Mouse (Mus musculus): ENCODE measurements around the gene Rnf114. TPM values are rescaled to one million over a fixed set of nuclear protein-coding genes. Genes with fewer than 3 reads are reported as not detected.

The Rnf114 gene
- polyA plus RNA-seq, 1 experiment from 2014 or later: 135 TPM

- H3K4me1 ChIP-seq: peaks cover 28% of the 10 kb centered on the region
- H3K9me3 ChIP-seq: no peaks in the 10 kb centered on the region
- H3K4me2 ChIP-seq (replicated peaks): no peak overlapping the region
- no peak overlapping the region for H3K4me3 ChIP-seq
- no peaks in the 10 kb centered on the region for H3K27me3 ChIP-seq
- no peak overlapping the region for H3K27ac ChIP-seq (replicated peaks)
- no peak overlapping the region for H3K9ac ChIP-seq (replicated peaks)
- peaks cover 72% of the 10 kb centered on the region for H3K36me3 ChIP-seq
- ATAC-seq (ENCODE audit: low FRiP score, low read depth): no peak
- 97% methylated on average over 4 of the region's 4 CpGs for WGBS
Measured at GRCm38 (mm10) chr2:167508569-167508968, 16.1 kb downstream of the Rnf114 start.

DNA sequence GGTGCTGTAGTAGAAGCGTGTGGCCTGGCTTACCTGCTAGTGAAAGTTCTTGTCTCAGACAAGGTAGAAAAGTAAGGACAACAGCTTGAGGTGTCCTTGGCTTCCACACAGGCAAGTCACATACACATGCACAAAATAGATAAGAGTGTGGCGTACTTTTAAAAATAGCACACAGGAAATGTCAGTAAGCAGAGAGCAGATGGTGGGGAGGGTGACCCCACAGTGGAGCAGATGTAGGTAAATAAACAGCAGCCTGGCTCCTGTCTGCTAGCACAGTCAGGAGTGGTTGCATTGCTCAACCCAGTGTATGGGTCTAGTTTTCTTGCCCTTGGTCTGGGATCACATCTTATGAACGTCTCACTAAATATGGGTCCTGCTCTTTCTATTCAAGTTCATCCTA, 18.0 kb downstream of the Rnf114 start:
- Histone ChIP-seq H3K4me2 (replicated peaks) (no peak overlapping the region), H3K9me3 (no peaks in the 10 kb centered on the region), H3K36me3 (peaks cover 92% of the 10 kb centered on the region), H3K9ac (replicated peaks) (no peak overlapping the region), H3K27ac (replicated peaks) (no peak overlapping the region), H3K4me3 (no peak overlapping the region), H3K4me1 (peaks cover 12% of the 10 kb centered on the region), H3K27me3 (no peaks in the 10 kb centered on the region)
- WGBS: 88% methylated on average over 3 of the region's 3 CpGs
- ATAC-seq (ENCODE audit: low FRiP score, low read depth): no peak

GRCm38 (mm10) chr2:167512365-167512764, 19.9 kb downstream of the Rnf114 start:
- Histone ChIP-seq H3K4me2 (replicated peaks) (no peak overlapping the region), H3K27me3 (no peaks in the 10 kb centered on the region), H3K4me3 (no peak overlapping the region), H3K9ac (replicated peaks) (no peak overlapping the region), H3K27ac (replicated peaks) (no peak overlapping the region), H3K4me1 (no peaks in the 10 kb centered on the region), H3K36me3 (peaks cover 99% of the 10 kb centered on the region), H3K9me3 (no peaks in the 10 kb centered on the region)
- ATAC-seq (ENCODE audit: low FRiP score, low read depth): no peak
- WGBS: 97% methylated on average over 9 of the region's 9 CpGs

- no peak overlapping the region for H3K4me2 ChIP-seq (replicated peaks)
- H3K9me3 ChIP-seq: no peaks in the 10 kb centered on the region
- no peaks in the 10 kb centered on the region for H3K4me1 ChIP-seq
- H3K9ac ChIP-seq (replicated peaks): no peak overlapping the region
- no peak overlapping the region for H3K27ac ChIP-seq (replicated peaks)
- H3K36me3 ChIP-seq: peaks cover 99% of the 10 kb centered on the region
- 94% methylated on average over 5 of the region's 5 CpGs for WGBS
- no peak for ATAC-seq (ENCODE audit: low FRiP score, low read depth)
- no peak overlapping the region for H3K4me3 ChIP-seq
- H3K27me3 ChIP-seq: no peaks in the 10 kb centered on the region
Measured at GRCm38 (mm10) chr2:167512970-167513369, 20.5 kb downstream of the Rnf114 start.

DNA sequence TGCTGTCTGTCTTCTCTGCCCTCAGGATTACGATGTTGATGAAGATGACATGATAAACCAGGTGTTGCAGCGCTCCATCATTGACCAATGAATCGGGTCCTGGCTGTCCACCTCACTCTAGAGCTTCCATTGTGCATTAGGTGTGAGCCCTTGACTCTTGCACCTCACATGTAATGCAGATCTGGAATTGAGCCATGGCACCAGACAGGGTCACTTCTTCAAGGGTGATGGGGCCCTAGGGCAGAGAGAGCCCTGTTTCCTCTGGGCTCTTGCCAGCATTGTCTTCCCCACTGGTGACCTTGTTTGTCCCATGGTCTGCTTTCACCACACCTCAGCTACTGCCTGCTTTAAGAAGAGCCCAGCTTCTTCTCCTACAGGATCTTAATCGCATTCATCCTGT, 22.2 kb downstream of the Rnf114 start:
- no peak for ATAC-seq (ENCODE audit: low FRiP score, low read depth)
- Histone ChIP-seq H3K4me3 (no peak overlapping the region), H3K27ac (replicated peaks) (no peak overlapping the region), H3K4me2 (replicated peaks) (no peak overlapping the region), H3K9me3 (no peaks in the 10 kb centered on the region), H3K36me3 (peaks cover 89% of the 10 kb centered on the region), H3K9ac (replicated peaks) (no peak overlapping the region), H3K4me1 (no peaks in the 10 kb centered on the region), H3K27me3 (no peaks in the 10 kb centered on the region)
- 92% methylated on average over 4 of the region's 4 CpGs for WGBS

DNA sequence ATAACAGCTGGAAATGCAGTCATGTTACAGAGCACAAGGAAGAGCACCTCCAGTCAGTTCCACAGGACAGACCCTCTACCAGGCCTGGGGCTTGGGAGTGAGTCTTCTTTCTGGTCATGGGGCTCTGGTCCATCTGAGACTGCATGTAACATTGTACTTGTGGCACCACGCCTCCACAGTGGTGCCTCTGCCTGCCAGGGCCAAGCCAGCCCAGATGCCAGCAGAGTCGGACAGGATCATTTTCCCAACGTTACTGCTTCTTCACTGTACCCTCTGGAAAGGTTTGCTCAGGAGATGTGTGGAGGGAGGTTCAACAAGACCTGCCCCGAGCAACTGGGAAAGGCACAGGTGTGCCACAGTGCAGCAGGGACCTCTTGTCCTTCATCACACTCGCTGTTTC, 23.2 kb downstream of the Rnf114 start:
- no peak for ATAC-seq (ENCODE audit: low FRiP score, low read depth)
- Histone ChIP-seq H3K36me3 (peaks cover 79% of the 10 kb centered on the region), H3K4me3 (no peak overlapping the region), H3K27ac (replicated peaks) (no peak overlapping the region), H3K4me1 (no peaks in the 10 kb centered on the region), H3K27me3 (no peaks in the 10 kb centered on the region), H3K4me2 (replicated peaks) (no peak overlapping the region), H3K9me3 (no peaks in the 10 kb centered on the region), H3K9ac (replicated peaks) (no peak overlapping the region)
- 93% methylated on average over 5 of the region's 5 CpGs for WGBS

GRCm38 (mm10) chr2:167519606-167520252, 27.3 kb downstream of the Rnf114 start:
- Histone ChIP-seq H3K9me3 (no peaks in the 10 kb centered on the region), H3K9ac (replicated peaks) (no peak overlapping the region), H3K36me3 (peaks cover 39% of the 10 kb centered on the region), H3K27me3 (no peaks in the 10 kb centered on the region), H3K27ac (replicated peaks) (no peak overlapping the region), H3K4me3 (no peak overlapping the region), H3K4me2 (replicated peaks) (no peak overlapping the region), H3K4me1 (no peaks in the 10 kb centered on the region)
- no peak for ATAC-seq (ENCODE audit: low FRiP score, low read depth)
- WGBS: 80% methylated on average over 5 of the region's 5 CpGs

- no peak overlapping the region for H3K27ac ChIP-seq (replicated peaks)
- H3K4me2 ChIP-seq (replicated peaks): no peak overlapping the region
- no peaks in the 10 kb centered on the region for H3K36me3 ChIP-seq
- H3K9ac ChIP-seq (replicated peaks): no peak overlapping the region
- peaks cover 7% of the 10 kb centered on the region for H3K27me3 ChIP-seq
- WGBS: 8% methylated on average over 5 of the region's 5 CpGs
- ATAC-seq (ENCODE audit: low FRiP score, low read depth): no peak
- peaks cover 7% of the 10 kb centered on the region; the same call in 1 of the 2 replicates for H3K4me1 ChIP-seq
- no peak overlapping the region for H3K4me3 ChIP-seq
- no peaks in the 10 kb centered on the region for H3K9me3 ChIP-seq
Measured at GRCm38 (mm10) chr2:167528278-167528677, 35.8 kb downstream of the Rnf114 start.

- H3K4me1 ChIP-seq: peaks cover 7% of the 10 kb centered on the region; the same call in 1 of the 2 replicates
- no peak overlapping the region for H3K4me3 ChIP-seq
- H3K9me3 ChIP-seq: no peaks in the 10 kb centered on the region
- peaks cover 16% of the 10 kb centered on the region for H3K27me3 ChIP-seq
- no peak overlapping the region for H3K4me2 ChIP-seq (replicated peaks)
- no peaks in the 10 kb centered on the region for H3K36me3 ChIP-seq
- no peak for ATAC-seq (ENCODE audit: low FRiP score, low read depth)
- no peak overlapping the region for H3K9ac ChIP-seq (replicated peaks)
- no peak overlapping the region for H3K27ac ChIP-seq (replicated peaks)
- WGBS: 25% methylated on average over 5 of the region's 5 CpGs
Measured at GRCm38 (mm10) chr2:167529935-167530513, 37.6 kb downstream of the Rnf114 start.

- WGBS: 73% methylated on average over 4 of the region's 4 CpGs
- ATAC-seq (ENCODE audit: low FRiP score, low read depth): no peak
- H3K9me3 ChIP-seq: no peaks in the 10 kb centered on the region
- peaks cover 20% of the 10 kb centered on the region for H3K27me3 ChIP-seq
- H3K9ac ChIP-seq (replicated peaks): no peak overlapping the region
- H3K36me3 ChIP-seq: no peaks in the 10 kb centered on the region
- no peak overlapping the region for H3K27ac ChIP-seq (replicated peaks)
- H3K4me3 ChIP-seq: no peak overlapping the region
- no peak overlapping the region for H3K4me2 ChIP-seq (replicated peaks)
- peaks cover 7% of the 10 kb centered on the region; the same call in 1 of the 2 replicates for H3K4me1 ChIP-seq
Measured at GRCm38 (mm10) chr2:167530536-167530935, 38.1 kb downstream of the Rnf114 start.

- Histone ChIP-seq H3K36me3 (no peaks in the 10 kb centered on the region), H3K9ac (replicated peaks) (no peak overlapping the region), H3K9me3 (no peaks in the 10 kb centered on the region), H3K4me2 (replicated peaks) (no peak overlapping the region), H3K4me1 (peaks cover 9% of the 10 kb centered on the region; the same call in 1 of the 2 replicates), H3K27ac (replicated peaks) (no peak overlapping the region), H3K4me3 (no peak overlapping the region), H3K27me3 (peaks cover 36% of the 10 kb centered on the region)
- 19% methylated on average over 13 of the region's 13 CpGs for WGBS
- no peak for ATAC-seq (ENCODE audit: low FRiP score, low read depth)
Measured at GRCm38 (mm10) chr2:167532131-167532530, 39.7 kb downstream of the Rnf114 start.

DNA sequence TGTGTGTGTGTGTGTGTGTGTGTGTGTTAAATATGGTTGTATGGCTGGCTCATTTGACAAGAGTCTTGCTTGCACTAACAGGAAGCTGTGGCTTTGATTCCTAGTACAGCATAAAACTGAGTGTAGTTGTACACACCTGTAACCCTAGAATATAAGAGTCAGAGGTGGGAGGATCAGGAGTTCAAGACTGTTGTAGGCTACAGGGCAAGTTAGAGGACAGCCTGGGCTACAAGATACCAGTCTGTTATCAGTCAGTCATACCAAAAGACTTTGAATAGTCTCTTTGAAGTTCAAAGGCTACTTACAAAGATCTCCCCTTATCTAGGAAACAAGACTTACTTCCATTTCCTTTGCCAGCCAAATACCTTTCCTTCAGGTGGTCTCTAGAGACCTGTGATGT, 41.4 kb downstream of the Rnf114 start:
- H3K4me1 ChIP-seq: peaks cover 26% of the 10 kb centered on the region; the same call in 1 of the 2 replicates
- H3K27ac ChIP-seq (replicated peaks): no peak overlapping the region

More for the DNA sequence above, 41.4 kb downstream of the Rnf114 start:
- ATAC-seq (ENCODE audit: low FRiP score, low read depth): no peak
- H3K4me2 ChIP-seq (replicated peaks): no peak overlapping the region
- H3K27me3 ChIP-seq: peaks cover 53% of the 10 kb centered on the region
- no peaks in the 10 kb centered on the region for H3K9me3 ChIP-seq
- H3K36me3 ChIP-seq: no peaks in the 10 kb centered on the region
- no peak overlapping the region for H3K4me3 ChIP-seq
- no peak overlapping the region for H3K9ac ChIP-seq (replicated peaks)
